ENCODE assay signal across 23 mouse cellular contexts in genomic region chr11:44962746-44963440, GRCm38 (mm10).
DNase-seq lines count a peak whose midpoint lies in the region; TF ChIP-seq lines count a peak whose summit lies in the region.
"Had no signal": no experiment of that assay in that cellular context is flagged by ENCODE, and none has a peak within 500 bp of the region (broad histone marks: within the 10 kb centered on the region; RNA-seq: fewer than 3 reads in every experiment).

No protein-coding gene starts in this region.

- peak; percentile 35 for DNase-seq in gastrocnemius, adult 2 months
- no peak for DNase-seq in gastrocnemius, postnatal 25 days
- peak; percentile 78 for DNase-seq in adrenal gland, adult 2 months
- DNase-seq in adrenal gland, postnatal 10 days, result peak; percentile 61
- peak; percentile 69 to 71 for DNase-seq in adrenal gland, postnatal 36 days
- DNase-seq in urinary bladder, postnatal 10 days (ENCODE audit: low spot score), result no peak
- no peak for DNase-seq in left cerebral cortex, postnatal 4 days
- DNase-seq: B cell, adult 2 months; cerebellum, adult 11 months; cerebellum, adult 2 months; cerebellum, adult 9-11 months; cerebellum, postnatal 25 days; forebrain, postnatal 0 days; gastrocnemius, postnatal 36 days; heart, postnatal 14 days; kidney, adult 11 months; kidney, adult 8-10 months had no signal

- TF ChIP-seq CTCF in gastrocnemius, adult 2 months (IDR thresholded peaks at IDR 0.05), result no peak

- peak overlapping the region; percentile 79 for H3K27ac ChIP-seq in gastrocnemius, adult 2 months
- H3K27ac ChIP-seq: embryonic facial prominence, embryonic 12.5 days; embryonic facial prominence, embryonic 15.5 days; heart, embryonic 10.5 days; heart, embryonic 13.5 days; hindbrain, embryonic 12.5 days; hindbrain, embryonic 15.5 days had no signal

- H3K4me3 ChIP-seq in gastrocnemius, adult 2 months, result peak overlapping the region; percentile 41
- H3K4me3 ChIP-seq: embryonic facial prominence, embryonic 12.5 days; embryonic facial prominence, embryonic 15.5 days; heart, embryonic 10.5 days; heart, embryonic 13.5 days; hindbrain, embryonic 12.5 days; hindbrain, embryonic 15.5 days had no signal

- intact Hi-C loops in gastrocnemius, adult 2 months (cut with DNase I), result no loop called here
- intact Hi-C loops in left cerebral cortex, postnatal 4 days (cut with DNase I), result no loop called here

Comparison
In these comparisons a context has a peak if more than half of its experiments do, and no peak if none do; other contexts are left out.
1. DNase-seq: peak in gastrocnemius, adult 2 months (single experiment), adrenal gland, adult 2 months (single experiment), adrenal gland, postnatal 10 days (single experiment) and adrenal gland, postnatal 36 days (2 of 2); none in gastrocnemius, postnatal 25 days (single experiment), urinary bladder, postnatal 10 days (single experiment) and left cerebral cortex, postnatal 4 days (single experiment).